In genomic region chr2:172150898-172151297, GRCm38 (mm10) we compare ENCODE assay signal across 25 mouse cellular contexts.
A peak's percentile ranks its signal among the peaks of the same experiment; 100 is the strongest.
DNase-seq lines count a peak whose midpoint lies in the region; ATAC-seq and TF ChIP-seq lines count a peak whose summit lies in the region.
"Had no signal": no experiment of that assay in that cellular context is flagged by ENCODE, and none has a peak within 500 bp of the region (broad histone marks: within the 10 kb centered on the region; RNA-seq: fewer than 3 reads in every experiment).

No protein-coding gene starts in this region.

- H3K4me1 ChIP-seq in intestine, postnatal 0 days (replicated peaks; ENCODE audit: control insufficient read depth, insufficient read depth, low read length), result no peaks in the 10 kb centered on the region
- no peaks in the 10 kb centered on the region for H3K4me1 ChIP-seq in intestine, embryonic 16.5 days (ENCODE audit: control insufficient read depth, insufficient read depth, low read length)
- H3K4me1 ChIP-seq in lung, embryonic 14.5 days (ENCODE audit: insufficient read depth), result no peaks in the 10 kb centered on the region
- no peaks in the 10 kb centered on the region for H3K4me1 ChIP-seq in MEL (ENCODE audit: control insufficient read depth in 1 of 2, insufficient read depth in 2 of 2, low read length in 2 of 2)
- H3K4me1 ChIP-seq: embryonic facial prominence, embryonic 15.5 days; heart, embryonic 10.5 days; limb, embryonic 13.5 days; liver, embryonic 15.5 days; midbrain, embryonic 10.5 days had no signal

- H3K27ac ChIP-seq in intestine, postnatal 0 days (ENCODE audit: low read depth, low read length), result no peak overlapping the region
- no peak overlapping the region for H3K27ac ChIP-seq in intestine, embryonic 16.5 days (ENCODE audit: low read length)
- no peak overlapping the region for H3K27ac ChIP-seq in lung, embryonic 14.5 days (ENCODE audit: low read depth)
- H3K27ac ChIP-seq in MEL (ENCODE audit: control insufficient read depth, low read depth, low read length), result no peak overlapping the region
- H3K27ac ChIP-seq: embryonic facial prominence, embryonic 15.5 days; heart, embryonic 10.5 days; limb, embryonic 13.5 days; liver, embryonic 15.5 days; midbrain, embryonic 10.5 days had no signal

- no peak overlapping the region for H3K9ac ChIP-seq in intestine, postnatal 0 days (ENCODE audit: low read depth, low read length)
- H3K9ac ChIP-seq in intestine, embryonic 16.5 days (ENCODE audit: low read depth, low read length), result no peak overlapping the region
- H3K9ac ChIP-seq in lung, embryonic 14.5 days, result no peak overlapping the region
- no peak overlapping the region for H3K9ac ChIP-seq in MEL (ENCODE audit: control insufficient read depth, low read depth, low read length, poor library complexity, severe bottlenecking)
- H3K9ac ChIP-seq: embryonic facial prominence, embryonic 15.5 days; limb, embryonic 13.5 days; liver, embryonic 15.5 days had no signal

- DNase-seq in lung, embryonic 14.5 days, result no peak
- DNase-seq in lung, postnatal 25 days (ENCODE audit: low spot score), result no peak
- peak; percentile 17 for DNase-seq in MEL (ENCODE audit: low read depth, low spot score)
- DNase-seq in induced T-regulatory cell, adult 2 months (ENCODE audit: low read depth), result peak; percentile 0
- no peak for DNase-seq in yolk sac, embryonic 10.5 days (ENCODE audit: low spot score)
- DNase-seq: adrenal gland, postnatal 25 days; B cell, adult 2 months; cerebellum, adult 9-10 months; gastrocnemius, postnatal 36 days; heart, postnatal 4 days; kidney, adult 18-20 months; kidney, postnatal 14 days; layer of hippocampus, postnatal 36 days; thymus, postnatal 14 days had no signal

- no peaks in the 10 kb centered on the region for H3K79me2 ChIP-seq in MEL (ENCODE audit: control insufficient read depth, insufficient read depth, low read length, poor library complexity)

- H3K4me2 ChIP-seq in intestine, postnatal 0 days (replicated peaks; ENCODE audit: low read depth), result no peak overlapping the region
- no peak overlapping the region for H3K4me2 ChIP-seq in intestine, embryonic 16.5 days (ENCODE audit: low read depth, low read length)
- no peak overlapping the region for H3K4me2 ChIP-seq in lung, embryonic 14.5 days
- H3K4me2 ChIP-seq: embryonic facial prominence, embryonic 15.5 days; limb, embryonic 13.5 days; liver, embryonic 15.5 days had no signal

- peak; percentile 48 for TF ChIP-seq CTCF in intestine, postnatal 0 days (IDR thresholded peaks at IDR 0.05; ENCODE audit: low read depth)
- peak; percentile 36 for TF ChIP-seq CTCF in lung, embryonic 14.5 days (IDR thresholded peaks at IDR 0.05; ENCODE audit: low read depth)
- TF ChIP-seq CTCF in MEL (IDR thresholded peaks at IDR 0.05 in 2 of 3, conservative IDR thresholded peaks at IDR 0.05 in 1 of 3; ENCODE audit: control insufficient read depth in 1 of 3, insufficient read depth in 1 of 3, low read depth in 2 of 3, low read length in 3 of 3, poor library complexity in 1 of 3, severe bottlenecking in 1 of 3), result peak; percentile 22 to 55 (median 30); a peak in 4 of 6 replicates

- 63% methylated on average over 1 of the region's 1 CpGs for WGBS in intestine, postnatal 0 days
- WGBS in intestine, embryonic 16.5 days, result 65% methylated on average over 1 of the region's 1 CpGs
- WGBS in lung, embryonic 14.5 days, result 57% methylated on average over 1 of the region's 1 CpGs

- no peaks in the 10 kb centered on the region for H3K27me3 ChIP-seq in intestine, postnatal 0 days (replicated peaks; ENCODE audit: control insufficient read depth, insufficient read depth, low read length)
- no peaks in the 10 kb centered on the region for H3K27me3 ChIP-seq in intestine, embryonic 16.5 days (replicated peaks; ENCODE audit: control insufficient read depth, insufficient read depth, low read length)
- no peaks in the 10 kb centered on the region for H3K27me3 ChIP-seq in lung, embryonic 14.5 days (ENCODE audit: insufficient read depth, low read length)
- no peaks in the 10 kb centered on the region for H3K27me3 ChIP-seq in MEL (ENCODE audit: control insufficient read depth in 1 of 2, insufficient read depth in 2 of 2, low read length in 2 of 2)
- H3K27me3 ChIP-seq: CH12.LX; embryonic facial prominence, embryonic 15.5 days; limb, embryonic 13.5 days; liver, embryonic 15.5 days had no signal

- TF ChIP-seq EP300 in MEL (IDR thresholded peaks at IDR 0.05; ENCODE audit: low read depth in 1 of 2, low read length in 2 of 2), result no peak

- TF ChIP-seq POLR2A in MEL (IDR thresholded peaks at IDR 0.05; ENCODE audit: control insufficient read depth in 1 of 2, insufficient read depth in 1 of 2, low read depth in 1 of 2, low read length in 2 of 2, poor library complexity in 1 of 2), result no peak

- no peak overlapping the region for H3K4me3 ChIP-seq in intestine, postnatal 0 days (ENCODE audit: low read depth, low read length)
- no peak overlapping the region for H3K4me3 ChIP-seq in intestine, embryonic 16.5 days (ENCODE audit: low read length)
- H3K4me3 ChIP-seq in lung, embryonic 14.5 days (ENCODE audit: low read depth, low read length), result no peak overlapping the region
- no peak overlapping the region for H3K4me3 ChIP-seq in MEL (ENCODE audit: control insufficient read depth in 1 of 2, insufficient read depth in 1 of 2, low read depth in 2 of 2, low read length in 2 of 2)
- H3K4me3 ChIP-seq: embryonic facial prominence, embryonic 15.5 days; heart, embryonic 10.5 days; limb, embryonic 13.5 days; liver, embryonic 15.5 days; midbrain, embryonic 10.5 days had no signal

- peak; percentile 18 for TF ChIP-seq RAD21 in MEL (IDR thresholded peaks at IDR 0.05; ENCODE audit: low read depth, low read length)

- no peaks in the 10 kb centered on the region for H3K36me3 ChIP-seq in intestine, postnatal 0 days (ENCODE audit: control insufficient read depth, insufficient read depth)
- no peaks in the 10 kb centered on the region for H3K36me3 ChIP-seq in intestine, embryonic 16.5 days (ENCODE audit: control insufficient read depth, insufficient read depth, low read length)
- no peaks in the 10 kb centered on the region for H3K36me3 ChIP-seq in lung, embryonic 14.5 days (ENCODE audit: insufficient read depth)
- no peaks in the 10 kb centered on the region for H3K36me3 ChIP-seq in MEL (ENCODE audit: control insufficient read depth in 1 of 2, insufficient read depth in 2 of 2, low read length in 2 of 2)
- H3K36me3 ChIP-seq: embryonic facial prominence, embryonic 15.5 days; heart, embryonic 10.5 days; limb, embryonic 13.5 days; liver, embryonic 15.5 days; midbrain, embryonic 10.5 days had no signal

- ATAC-seq in intestine, postnatal 0 days, result no peak
- ATAC-seq in intestine, embryonic 16.5 days, result no peak
- no peak for ATAC-seq in lung, embryonic 14.5 days (ENCODE audit: insufficient read depth)
- ATAC-seq: forebrain, embryonic 14.5 days; hindbrain, embryonic 16.5 days; lung, postnatal 0 days had no signal

- no peaks in the 10 kb centered on the region for H3K9me3 ChIP-seq in intestine, postnatal 0 days (ENCODE audit: control insufficient read depth)
- peaks cover 9% of the 10 kb centered on the region; the same call in 1 of the 2 replicates for H3K9me3 ChIP-seq in intestine, embryonic 16.5 days (ENCODE audit: control insufficient read depth, low read length)
- H3K9me3 ChIP-seq in lung, embryonic 14.5 days (ENCODE audit: low read depth, low read length), result peaks cover 4% of the 10 kb centered on the region; the same call in 1 of the 2 replicates
- H3K9me3 ChIP-seq in MEL (replicated peaks; ENCODE audit: insufficient read depth, low read length), result no peaks in the 10 kb centered on the region
- H3K9me3 ChIP-seq: embryonic facial prominence, embryonic 15.5 days; heart, embryonic 10.5 days had no signal

TF ChIP-seq in MEL, 35 proteins besides CTCF, POLR2A, EP300 and RAD21:
- TF ChIP-seq MAX (IDR thresholded peaks at IDR 0.05; ENCODE audit: low read length), result no peak
TF ChIP-seq in MEL: peak in this region for 0.

Comparison
In these comparisons a context has a peak if more than half of its experiments do, and no peak if none do; other contexts are left out.
1. DNase-seq: peak in MEL (single experiment) and induced T-regulatory cell, adult 2 months (single experiment); none in lung, embryonic 14.5 days (single experiment), lung, postnatal 25 days (single experiment) and yolk sac, embryonic 10.5 days (single experiment).
2. Peak in every context shown above with its lines, with median percentiles within 50 percentile points of each other: CTCF ChIP-seq.